Mouse (Mus musculus): ENCODE data around the gene Ano8. TPM values are rescaled to one million over a fixed set of nuclear protein-coding genes. Genes with fewer than 3 reads are reported as not detected.
A peak's percentile ranks its signal among the peaks of the same experiment; 100 is the strongest.

Ano8 gene
- polyA plus RNA-seq, 1 experiment from 2014 or later: 3.0 TPM

DNA sequence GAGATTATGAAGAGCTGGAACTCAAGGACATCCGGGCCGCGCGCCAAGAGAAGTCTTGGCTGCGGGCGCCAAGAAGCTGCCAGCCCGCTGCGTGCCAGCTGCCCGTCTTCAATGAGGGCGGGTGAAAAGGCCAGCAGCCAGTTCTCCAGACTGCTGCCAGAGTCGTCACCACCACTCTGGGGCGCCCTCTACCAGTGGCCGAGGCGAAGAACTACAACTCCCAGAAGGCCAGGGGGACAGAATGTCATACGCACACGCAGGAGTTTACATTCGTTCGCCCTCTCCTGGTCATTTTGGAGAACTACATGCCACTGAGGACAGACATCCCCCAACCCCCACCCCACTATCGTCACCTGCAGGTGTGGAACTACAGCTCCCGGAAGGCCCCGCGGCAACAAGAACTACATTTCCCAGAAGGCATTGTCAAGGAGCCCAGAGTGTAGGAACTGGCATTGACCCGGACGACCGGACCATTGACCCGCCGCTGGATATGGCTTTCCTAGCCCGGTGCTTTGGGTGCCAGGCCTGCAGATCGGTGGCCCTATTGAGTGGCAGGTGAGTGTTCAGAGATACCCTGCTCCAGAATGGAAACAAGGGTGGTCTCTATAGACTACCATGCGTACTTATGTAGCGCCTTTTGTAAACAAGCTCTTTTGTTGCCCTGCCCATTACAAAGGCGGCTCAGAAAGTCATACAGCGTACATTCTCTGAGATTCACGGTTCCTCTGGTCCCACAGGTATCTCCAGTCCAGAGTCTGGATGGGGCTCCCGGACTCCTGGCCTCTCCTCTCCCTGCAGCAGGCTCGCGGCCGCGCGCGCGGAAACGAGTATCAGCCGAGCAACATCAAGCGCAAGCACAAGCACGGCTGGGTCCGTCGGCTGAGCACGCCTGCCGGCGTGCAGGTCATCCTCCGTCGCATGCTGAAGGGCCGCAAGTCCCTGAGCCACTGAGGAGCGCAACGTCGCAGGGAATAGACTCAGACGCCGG is 21.0 kb downstream of the Ano8 start, which contains the start of gene Mrpl34:
Mrpl34 (plus strand) TSS at position 447 of the 988 bp plus-strand sequence.
- H3K4me3 ChIP-seq: peak within 1 kb of the TSS; percentile 91
- H3K4me1 ChIP-seq: peaks cover 53% of the 10 kb centered on the region
- H3K27ac ChIP-seq (replicated peaks): peak within 1 kb of the TSS; percentile 91
- H3K36me3 ChIP-seq: peaks cover 28% of the 10 kb centered on the region
- H3K27me3 ChIP-seq (ENCODE audit: low read depth, poor library complexity, severe bottlenecking): peaks cover 20% of the 10 kb centered on the region
- DNase-seq (ENCODE audit: low spot score): peak; percentile 98
- WGBS: under 1% methylated on average over 59 of the region's 59 CpGs
- H3K9me3 ChIP-seq (replicated peaks): no peaks in the 10 kb centered on the region

DNA sequence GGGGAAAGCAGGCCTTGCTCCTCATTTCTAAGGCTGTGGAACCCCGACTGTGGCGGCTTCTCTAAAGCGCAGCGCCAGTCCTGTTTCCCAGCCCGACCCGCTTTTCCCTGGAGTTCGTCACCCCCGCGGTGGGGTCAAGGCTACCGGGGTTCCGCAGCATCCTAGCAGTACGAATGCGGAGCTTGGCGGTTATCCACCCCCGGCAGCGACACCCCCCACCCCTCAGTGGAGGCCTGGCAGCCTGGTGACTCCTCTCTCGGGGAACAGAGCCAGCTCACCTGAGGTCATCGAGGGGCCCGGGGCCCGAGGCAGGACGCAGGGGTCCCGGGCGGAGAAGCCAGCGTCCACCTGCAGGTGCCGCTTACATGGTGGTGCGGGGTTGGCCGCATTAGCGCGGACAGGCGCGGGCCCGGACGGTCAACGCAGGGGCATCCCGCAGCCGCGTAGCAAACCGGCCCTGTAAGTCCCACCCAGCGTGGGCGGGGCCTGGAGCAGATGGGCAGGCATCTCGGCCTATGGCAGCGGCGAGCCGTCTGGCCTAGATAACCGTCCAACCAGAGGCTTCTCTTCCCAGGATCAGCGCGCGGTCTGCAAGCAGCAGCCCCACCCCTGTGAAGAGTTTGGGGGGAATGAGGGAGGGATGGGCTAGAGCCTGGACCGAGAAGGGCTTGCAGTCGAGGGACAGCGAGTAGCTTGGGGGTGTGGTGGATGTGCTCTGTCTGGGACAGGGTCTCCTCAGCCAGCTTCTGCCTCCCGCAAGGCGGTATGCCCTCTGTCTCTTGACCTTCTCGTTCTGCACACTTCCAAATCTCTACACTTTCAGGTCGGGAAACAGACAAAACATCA is 22.4 kb downstream of the Ano8 start, which contains the start of gene Abhd8:
Abhd8 (minus strand) TSS at position 468 of the 846 bp plus-strand sequence.
- H3K27me3 ChIP-seq (ENCODE audit: low read depth, poor library complexity, severe bottlenecking): peaks cover 20% of the 10 kb centered on the region
- peak; percentile 96 for DNase-seq (ENCODE audit: low spot score)
- H3K36me3 ChIP-seq: peaks cover 42% of the 10 kb centered on the region
- peaks cover 48% of the 10 kb centered on the region for H3K4me1 ChIP-seq
- peak within 1 kb of the TSS; percentile 91 for H3K27ac ChIP-seq (replicated peaks)
- WGBS: under 1% methylated on average over 55 of the region's 55 CpGs
- peak within 1 kb of the TSS; percentile 91 for H3K4me3 ChIP-seq
- no peaks in the 10 kb centered on the region for H3K9me3 ChIP-seq (replicated peaks)

DNA sequence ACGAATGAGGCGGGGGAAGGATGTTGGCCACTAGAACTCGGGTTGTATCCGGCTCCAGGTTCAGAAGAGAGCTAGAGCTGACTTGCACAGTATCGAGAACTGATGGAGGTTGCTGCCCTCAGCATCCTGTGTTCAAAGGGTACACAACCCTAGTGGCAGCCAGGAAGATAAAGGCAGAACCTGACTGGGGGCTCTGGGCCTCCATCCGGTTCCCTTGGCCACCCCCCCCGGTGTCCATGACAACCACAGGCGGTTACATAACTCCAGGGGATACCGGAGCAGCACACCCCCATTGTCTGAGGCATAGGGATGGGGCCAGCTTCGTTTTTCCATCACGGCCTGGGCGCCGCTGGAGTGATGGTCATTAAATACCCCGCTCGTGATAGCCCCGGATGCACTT is 23.0 kb downstream of the Ano8 start:
- H3K9me3 ChIP-seq (replicated peaks): no peaks in the 10 kb centered on the region
- peak overlapping the region; percentile 91 for H3K4me3 ChIP-seq
- 10% methylated on average over 16 of the region's 16 CpGs for WGBS
- H3K27me3 ChIP-seq (ENCODE audit: low read depth, poor library complexity, severe bottlenecking): peaks cover 21% of the 10 kb centered on the region
- H3K36me3 ChIP-seq: peaks cover 49% of the 10 kb centered on the region
- H3K27ac ChIP-seq (replicated peaks): peak overlapping the region; percentile 91
- H3K4me1 ChIP-seq: peaks cover 52% of the 10 kb centered on the region
- DNase-seq (ENCODE audit: low spot score): peak; percentile 60

DNA sequence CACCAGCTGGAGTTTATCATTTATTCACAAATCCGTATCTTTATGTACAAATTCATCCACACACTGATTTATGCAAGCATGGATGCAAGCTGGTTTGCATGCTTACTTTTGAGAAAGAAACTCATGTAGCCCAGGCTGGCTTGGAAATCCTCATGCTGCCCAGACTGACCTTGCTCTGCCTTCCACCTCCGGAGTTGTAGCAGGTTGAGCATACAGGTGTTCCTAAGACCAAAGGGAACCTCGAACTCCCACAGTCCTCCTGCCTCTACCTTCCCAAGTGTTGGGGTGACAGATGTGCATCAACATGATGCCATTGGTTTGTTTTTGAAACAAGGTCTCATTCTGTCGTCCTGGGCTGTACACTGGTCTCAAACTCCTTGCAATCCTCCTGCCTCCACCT is 23.6 kb downstream of the Ano8 start:
- WGBS: 75% methylated on average over 4 of the region's 4 CpGs
- H3K27ac ChIP-seq (replicated peaks): no peak overlapping the region
- H3K4me3 ChIP-seq: peak overlapping the region; percentile 91
- H3K36me3 ChIP-seq: peaks cover 55% of the 10 kb centered on the region
- peaks cover 23% of the 10 kb centered on the region for H3K27me3 ChIP-seq (ENCODE audit: low read depth, poor library complexity, severe bottlenecking)
- H3K9me3 ChIP-seq (replicated peaks): no peaks in the 10 kb centered on the region
- H3K4me1 ChIP-seq: peaks cover 54% of the 10 kb centered on the region
- no peak for DNase-seq (ENCODE audit: low spot score)

GRCm38 (mm10) chr8:71461152-71461840 is 24.5 kb downstream of the Ano8 start:
- peaks cover 60% of the 10 kb centered on the region for H3K36me3 ChIP-seq
- H3K4me1 ChIP-seq: peaks cover 59% of the 10 kb centered on the region
- DNase-seq (ENCODE audit: low spot score): no peak
- H3K4me3 ChIP-seq: peak overlapping the region; percentile 91
- peaks cover 27% of the 10 kb centered on the region for H3K27me3 ChIP-seq (ENCODE audit: low read depth, poor library complexity, severe bottlenecking)
- no peaks in the 10 kb centered on the region for H3K9me3 ChIP-seq (replicated peaks)
- H3K27ac ChIP-seq (replicated peaks): 0 out of 2 replicates have a peak overlapping the region, but pooled peaks have one; percentile 17
- WGBS: 79% methylated on average over 47 of the region's 47 CpGs

- no peak overlapping the region for H3K27ac ChIP-seq (replicated peaks)
- H3K36me3 ChIP-seq: peaks cover 56% of the 10 kb centered on the region
- peaks cover 56% of the 10 kb centered on the region for H3K4me1 ChIP-seq
- WGBS: 89% methylated on average over 6 of the region's 6 CpGs
- DNase-seq (ENCODE audit: low spot score): no peak
- H3K27me3 ChIP-seq (ENCODE audit: low read depth, poor library complexity, severe bottlenecking): peaks cover 27% of the 10 kb centered on the region
- no peaks in the 10 kb centered on the region for H3K9me3 ChIP-seq (replicated peaks)
- no peak overlapping the region for H3K4me3 ChIP-seq
Measured at GRCm38 (mm10) chr8:71460716-71461115, 25.0 kb downstream of the Ano8 start.

DNA sequence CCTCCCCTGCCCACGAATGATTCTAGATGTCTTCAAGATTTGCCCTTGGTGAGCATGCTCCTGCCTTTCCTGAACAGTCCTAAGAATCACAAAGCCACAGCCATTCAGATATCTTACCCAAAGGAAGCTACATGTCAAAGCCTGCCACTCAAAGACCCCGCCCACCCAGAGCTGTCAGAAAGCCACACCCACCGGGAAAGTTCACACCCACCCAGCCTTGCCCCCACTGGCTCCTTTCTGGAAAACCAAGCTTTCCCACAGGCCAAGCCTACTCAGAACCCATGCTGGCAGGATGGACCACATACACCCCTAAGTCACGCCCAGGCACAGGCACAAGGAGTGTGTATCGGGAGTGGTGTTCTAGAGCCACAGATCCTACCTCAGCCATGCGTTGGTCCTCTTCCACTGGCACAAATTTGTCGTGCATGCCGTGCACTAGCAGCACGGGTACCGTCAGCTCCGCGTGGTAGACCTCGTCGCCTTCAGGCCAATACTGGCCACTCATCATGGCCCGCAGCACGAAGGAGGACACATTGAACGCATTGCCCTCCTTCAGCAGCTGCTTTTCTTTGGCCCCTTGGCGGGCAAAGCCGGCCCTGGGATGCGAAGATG is 28.0 kb downstream of the Ano8 start:
- Histone ChIP-seq H3K4me3 (no peak overlapping the region), H3K9me3 (replicated peaks) (no peaks in the 10 kb centered on the region), H3K27ac (replicated peaks) (no peak overlapping the region), H3K27me3 (ENCODE audit: low read depth, poor library complexity, severe bottlenecking) (peaks cover 27% of the 10 kb centered on the region), H3K4me1 (peaks cover 31% of the 10 kb centered on the region), H3K36me3 (peaks cover 56% of the 10 kb centered on the region)
- 83% methylated on average over 20 of the region's 20 CpGs for WGBS
- no peak for DNase-seq (ENCODE audit: low spot score)

GRCm38 (mm10) chr8:71456906-71457305 is 28.9 kb downstream of the Ano8 start:
- Histone ChIP-seq H3K27ac (replicated peaks) (no peak overlapping the region), H3K36me3 (peaks cover 56% of the 10 kb centered on the region), H3K4me1 (peaks cover 22% of the 10 kb centered on the region), H3K9me3 (replicated peaks) (no peaks in the 10 kb centered on the region), H3K4me3 (peak overlapping the region; percentile 20), H3K27me3 (ENCODE audit: low read depth, poor library complexity, severe bottlenecking) (peaks cover 20% of the 10 kb centered on the region; the same call in 1 of the 2 replicates)
- 38% methylated on average over 22 of the region's 22 CpGs for WGBS
- DNase-seq (ENCODE audit: low spot score): no peak

- H3K27ac ChIP-seq (replicated peaks): no peak overlapping the region
- no peak for DNase-seq (ENCODE audit: low spot score)
- no peak overlapping the region for H3K4me3 ChIP-seq
- peaks cover 35% of the 10 kb centered on the region for H3K36me3 ChIP-seq
- H3K4me1 ChIP-seq: 0 out of 2 replicates have a peak, but pooled peaks cover 15% of the 10 kb centered on the region
- no peaks in the 10 kb centered on the region for H3K9me3 ChIP-seq (replicated peaks)
- 0 out of 2 replicates have a peak, but pooled peaks cover 7% of the 10 kb centered on the region for H3K27me3 ChIP-seq (ENCODE audit: low read depth, poor library complexity, severe bottlenecking)
- WGBS: 82% methylated on average over 8 of the region's 8 CpGs
Measured at GRCm38 (mm10) chr8:71454668-71455067, 31.1 kb downstream of the Ano8 start.

GRCm38 (mm10) chr8:71452669-71453068 is 33.1 kb downstream of the Ano8 start:
- Histone ChIP-seq H3K9me3 (replicated peaks) (0 out of 2 replicates have a peak, but pooled peaks cover 3% of the 10 kb centered on the region), H3K27ac (replicated peaks) (no peak overlapping the region), H3K27me3 (ENCODE audit: low read depth, poor library complexity, severe bottlenecking) (0 out of 2 replicates have a peak, but pooled peaks cover 5% of the 10 kb centered on the region), H3K4me1 (0 out of 2 replicates have a peak, but pooled peaks cover 6% of the 10 kb centered on the region), H3K36me3 (peaks cover 15% of the 10 kb centered on the region), H3K4me3 (no peak overlapping the region)
- DNase-seq (ENCODE audit: low spot score): peak; percentile 10
- 96% methylated on average over 2 of the region's 2 CpGs for WGBS

- 60% methylated on average over 11 of the region's 11 CpGs for WGBS
- no peak overlapping the region for H3K27ac ChIP-seq (replicated peaks)
- DNase-seq (ENCODE audit: low spot score): peak; percentile 9
Measured at GRCm38 (mm10) chr8:71451777-71452176, 34.0 kb downstream of the Ano8 start.

More at GRCm38 (mm10) chr8:71451777-71452176, 34.0 kb downstream of the Ano8 start:
- Histone ChIP-seq H3K27me3 (ENCODE audit: low read depth, poor library complexity, severe bottlenecking) (no peaks in the 10 kb centered on the region), H3K4me1 (0 out of 2 replicates have a peak, but pooled peaks cover under 1% of the 10 kb centered on the region), H3K4me3 (no peak overlapping the region), H3K9me3 (replicated peaks) (0 out of 2 replicates have a peak, but pooled peaks cover 3% of the 10 kb centered on the region), H3K36me3 (peaks cover 6% of the 10 kb centered on the region)
